In genomic region chr9:84587791-84588190, GRCm38 (mm10) we compare ENCODE assay signal across 27 mouse cellular contexts.
"Had no signal": no experiment of that assay in that cellular context is flagged by ENCODE, and none has a peak within 500 bp of the region (broad histone marks: within the 10 kb centered on the region; RNA-seq: fewer than 3 reads in every experiment).

No protein-coding gene starts in this region.

- H3K4me1 ChIP-seq: embryonic facial prominence, embryonic 10.5 days; embryonic facial prominence, embryonic 12.5 days; embryonic facial prominence, embryonic 13.5 days; embryonic facial prominence, embryonic 15.5 days; forebrain, embryonic 10.5 days; forebrain, embryonic 12.5 days; forebrain, embryonic 13.5 days; forebrain, embryonic 15.5 days had no signal

- H3K36me3 ChIP-seq: embryonic facial prominence, embryonic 10.5 days; embryonic facial prominence, embryonic 12.5 days; embryonic facial prominence, embryonic 13.5 days; embryonic facial prominence, embryonic 15.5 days; forebrain, embryonic 10.5 days; forebrain, embryonic 12.5 days; forebrain, embryonic 15.5 days had no signal

- H3K27ac ChIP-seq: embryonic facial prominence, embryonic 10.5 days; embryonic facial prominence, embryonic 12.5 days; embryonic facial prominence, embryonic 13.5 days; embryonic facial prominence, embryonic 15.5 days; forebrain, embryonic 10.5 days; forebrain, embryonic 12.5 days; forebrain, embryonic 13.5 days; forebrain, embryonic 15.5 days; heart, adult 2 months had no signal

- H3K4me3 ChIP-seq: embryonic facial prominence, embryonic 10.5 days; embryonic facial prominence, embryonic 12.5 days; embryonic facial prominence, embryonic 13.5 days; embryonic facial prominence, embryonic 15.5 days; erythroblast, embryonic 14.5 days; forebrain, embryonic 10.5 days; forebrain, embryonic 12.5 days; forebrain, embryonic 13.5 days; forebrain, embryonic 15.5 days; gastrocnemius, adult 2 months; heart, adult 2 months had no signal

- DNase-seq: cerebellum, adult 2 months; cerebellum, adult 8-10 months; cerebellum, adult 9-10 months; cerebellum, adult 9-11 months; cerebellum, postnatal 10 days; cerebellum, postnatal 14 days; cerebellum, postnatal 25 days; cerebellum, postnatal 36 days; embryo, embryonic 11 days; forebrain, postnatal 0 days; gastrocnemius, adult 2 months; gastrocnemius, postnatal 10 days; gastrocnemius, postnatal 14 days; gastrocnemius, postnatal 25 days; gastrocnemius, postnatal 36 days; heart, adult 11 months; heart, adult 18-20 months; heart, adult 2 months had no signal

- H3K27me3 ChIP-seq: embryonic facial prominence, embryonic 12.5 days; embryonic facial prominence, embryonic 13.5 days; embryonic facial prominence, embryonic 15.5 days; forebrain, embryonic 12.5 days; forebrain, embryonic 13.5 days; forebrain, embryonic 15.5 days had no signal
